Mouse (Mus musculus) neural tube, embryonic 13.5 days (tissue): ENCODE results near the gene Gtf3c2. TPM values are rescaled to one million over a fixed set of nuclear protein-coding genes. Genes with fewer than 3 reads are reported as not detected.

Source experiments
- ATAC-seq: fragments of 200-750 bp; cut with Nextera tagmentation; 2 replicates; pipeline ENCODE4 v1.8.0; 2017; ENCODE audit warnings: low read depth, mild to moderate bottlenecking, moderate TSS enrichment, moderate library complexity
- H3K27ac ChIP-seq: fragments of 300-500 bp; sonication (generic); replicated peaks from 2 replicates; pipeline ENCODE4 v1.5.1; 2015; ENCODE audit warnings: moderate library complexity, mild to moderate bottlenecking, inconsistent platforms
- H3K27me3 ChIP-seq: fragments of 300-500 bp; sonication (generic); 2 replicates; pipeline ENCODE4 v1.6.1; 2015; ENCODE audit warnings: mild to moderate bottlenecking, inconsistent platforms
- H3K36me3 ChIP-seq: fragments of 300-500 bp; sonication (generic); 2 replicates; pipeline ENCODE4 v1.6.1; 2015; ENCODE audit warnings: mild to moderate bottlenecking, inconsistent platforms
- H3K4me1 ChIP-seq: fragments of 300-500 bp; sonication (generic); replicated peaks from 2 replicates; pipeline ENCODE4 v1.6.1; 2015; ENCODE audit warnings: inconsistent platforms
- H3K4me2 ChIP-seq: fragments of 300-500 bp; sonication (generic); 2 replicates; pipeline ENCODE4 v1.6.1; 2015; ENCODE audit warnings: inconsistent platforms, mild to moderate bottlenecking, moderate library complexity
- H3K4me3 ChIP-seq: fragments of 300-500 bp; sonication (generic); 2 replicates; pipeline ENCODE4 v1.5.1; 2015; ENCODE audit warnings: mild to moderate bottlenecking, inconsistent platforms
- H3K9ac ChIP-seq: fragments of 300-500 bp; sonication (generic); 2 replicates; pipeline ENCODE4 v1.6.1; 2015; ENCODE audit warnings: moderate library complexity, mild to moderate bottlenecking, inconsistent platforms
- H3K9me3 ChIP-seq: fragments of 300-500 bp; sonication (generic); 2 replicates; pipeline ENCODE4 v1.6.1; 2016; ENCODE audit warnings: inconsistent platforms
- WGBS: fragments of 180-500 bp; shearing (Covaris S2); methylation state at CpG from one replicate; pipeline ENCODE4 v1.1.7; 2015; 5-methylcytosine and 5-hydroxymethylcytosine counted together
- polyA plus RNA-seq: library from polyadenylated mRNA; unstranded; fragments of >200 nt; fragmentation: Nextera tagmentation; extraction: Ambion mirVana; gene quantifications from 2 replicates; pipeline ENCODE4 v1.2.1, GENCODE M21; 2015

Gtf3c2 gene
- polyA plus RNA-seq, 1 experiment from 2014 or later: 65.7 TPM

DNA sequence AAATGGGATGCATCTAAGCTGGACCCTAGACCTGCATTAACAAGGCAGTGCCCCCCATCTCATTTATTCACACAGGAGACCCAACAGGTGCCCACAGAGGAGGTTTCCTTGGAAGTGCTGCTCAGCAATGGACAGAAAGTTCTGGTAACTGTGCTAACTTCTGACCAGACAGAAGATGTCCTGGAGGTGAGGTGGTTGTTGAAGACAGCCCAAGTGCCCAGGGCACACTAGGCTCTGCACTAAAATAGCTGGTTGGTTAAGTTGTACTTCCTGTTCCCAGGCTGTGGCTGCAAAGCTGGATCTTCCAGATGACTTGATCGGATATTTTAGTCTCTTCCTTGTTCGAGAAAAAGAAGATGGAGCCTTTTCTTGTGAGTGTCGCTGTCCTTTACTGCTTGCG is 15.7 kb upstream of the Gtf3c2 start:
- H3K4me1 ChIP-seq: peaks cover 38% of the 10 kb centered on the region
- ATAC-seq: no peak
- H3K27me3 ChIP-seq: no peaks in the 10 kb centered on the region
- H3K36me3 ChIP-seq: peaks cover 73% of the 10 kb centered on the region
- H3K4me3 ChIP-seq: no peak overlapping the region
- peaks cover 5% of the 10 kb centered on the region for H3K9me3 ChIP-seq
- H3K4me2 ChIP-seq: no peak overlapping the region
- 94% methylated on average over 4 of the region's 4 CpGs for WGBS
- no peak overlapping the region for H3K27ac ChIP-seq
- no peak overlapping the region for H3K9ac ChIP-seq

DNA sequence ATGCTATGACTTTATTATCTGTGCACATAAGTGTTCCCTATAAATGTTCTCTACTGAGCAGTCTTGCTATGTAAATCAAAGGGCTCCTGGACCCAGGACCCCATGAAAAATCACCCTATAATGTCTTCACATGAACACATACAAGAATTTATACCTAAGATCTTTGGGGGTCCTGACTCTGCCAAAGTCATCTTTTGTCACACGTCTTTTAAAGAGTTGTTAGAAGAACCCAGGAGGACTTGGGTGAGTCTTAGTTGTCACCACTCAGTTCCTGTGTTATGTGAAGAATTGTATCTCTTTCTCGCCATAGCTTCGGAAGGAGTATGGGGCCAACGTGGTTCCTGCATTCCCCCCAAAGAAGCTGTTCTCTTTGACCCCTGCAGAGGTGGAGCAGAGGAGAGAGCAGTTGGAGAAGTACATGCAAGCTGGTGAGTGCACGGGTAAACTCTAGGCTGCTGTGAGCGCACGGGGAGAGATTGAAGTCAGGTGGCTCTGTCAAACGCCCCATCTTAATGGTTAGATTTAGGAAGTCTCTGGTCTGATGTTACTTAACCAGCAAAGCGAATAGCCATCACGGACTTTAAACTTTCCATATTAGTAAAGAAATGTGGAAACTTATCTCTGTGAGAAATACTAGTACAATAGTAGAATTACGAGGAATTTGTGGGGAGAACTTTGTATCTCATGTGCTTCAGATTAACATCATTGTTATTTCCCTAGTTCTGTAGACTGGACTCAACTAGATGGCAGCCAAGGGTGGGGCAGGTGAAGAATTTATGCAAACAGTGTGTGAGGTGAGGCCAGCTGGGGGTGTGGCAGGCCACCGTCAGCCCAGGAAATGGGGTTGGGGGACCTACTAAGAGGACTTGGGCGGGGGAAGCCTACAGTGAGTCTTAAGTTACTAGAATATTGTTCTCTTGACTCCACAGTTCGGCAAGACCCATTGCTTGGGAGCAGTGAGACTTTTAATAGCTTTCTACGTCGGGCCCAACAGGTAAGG is 14.8 kb upstream of the Gtf3c2 start:
- Histone ChIP-seq H3K27me3 (no peaks in the 10 kb centered on the region), H3K4me1 (peaks cover 29% of the 10 kb centered on the region), H3K4me2 (peak overlapping the region; percentile 96), H3K9ac (peak overlapping the region; percentile 95; the same call in 1 of the 2 replicates), H3K9me3 (no peaks in the 10 kb centered on the region), H3K4me3 (peak overlapping the region; percentile 93), H3K27ac (no peak overlapping the region), H3K36me3 (peaks cover 73% of the 10 kb centered on the region)
- 93% methylated on average over 16 of the region's 16 CpGs for WGBS
- ATAC-seq: no peak

GRCm38 (mm10) chr5:31193631-31194281 is 13.8 kb upstream of the Gtf3c2 start:
- peak overlapping the region; percentile 93 for H3K4me3 ChIP-seq
- ATAC-seq: no peak
- no peaks in the 10 kb centered on the region for H3K9me3 ChIP-seq
- peaks cover 26% of the 10 kb centered on the region for H3K4me1 ChIP-seq
- peak overlapping the region; percentile 96 for H3K4me2 ChIP-seq
- 14% methylated on average over 25 of the region's 25 CpGs for WGBS
- peak overlapping the region; percentile 95 for H3K9ac ChIP-seq
- peaks cover 72% of the 10 kb centered on the region for H3K36me3 ChIP-seq
- no peaks in the 10 kb centered on the region for H3K27me3 ChIP-seq
- H3K27ac ChIP-seq: peak overlapping the region; percentile 88

- Histone ChIP-seq H3K36me3 (peaks cover 72% of the 10 kb centered on the region), H3K27ac (peak within 1 kb of the TSS; percentile 88), H3K4me1 (peaks cover 26% of the 10 kb centered on the region), H3K4me2 (peak within 1 kb of the TSS; percentile 96), H3K4me3 (peak within 1 kb of the TSS; percentile 93), H3K27me3 (no peaks in the 10 kb centered on the region), H3K9me3 (no peaks in the 10 kb centered on the region), H3K9ac (peak within 1 kb of the TSS; percentile 95)
- peak; percentile 96 for ATAC-seq
- WGBS: under 1% methylated on average over 48 of the region's 48 CpGs
Measured at GRCm38 (mm10) chr5:31192939-31193630, 13.1 kb upstream of the Gtf3c2 start, which contains the start of the genes Snx17 and Eif2b4. TSS of gene Snx17 (plus strand) at chr5:31193227. TSS of gene Eif2b4 (minus strand) at chr5:31193430.

DNA sequence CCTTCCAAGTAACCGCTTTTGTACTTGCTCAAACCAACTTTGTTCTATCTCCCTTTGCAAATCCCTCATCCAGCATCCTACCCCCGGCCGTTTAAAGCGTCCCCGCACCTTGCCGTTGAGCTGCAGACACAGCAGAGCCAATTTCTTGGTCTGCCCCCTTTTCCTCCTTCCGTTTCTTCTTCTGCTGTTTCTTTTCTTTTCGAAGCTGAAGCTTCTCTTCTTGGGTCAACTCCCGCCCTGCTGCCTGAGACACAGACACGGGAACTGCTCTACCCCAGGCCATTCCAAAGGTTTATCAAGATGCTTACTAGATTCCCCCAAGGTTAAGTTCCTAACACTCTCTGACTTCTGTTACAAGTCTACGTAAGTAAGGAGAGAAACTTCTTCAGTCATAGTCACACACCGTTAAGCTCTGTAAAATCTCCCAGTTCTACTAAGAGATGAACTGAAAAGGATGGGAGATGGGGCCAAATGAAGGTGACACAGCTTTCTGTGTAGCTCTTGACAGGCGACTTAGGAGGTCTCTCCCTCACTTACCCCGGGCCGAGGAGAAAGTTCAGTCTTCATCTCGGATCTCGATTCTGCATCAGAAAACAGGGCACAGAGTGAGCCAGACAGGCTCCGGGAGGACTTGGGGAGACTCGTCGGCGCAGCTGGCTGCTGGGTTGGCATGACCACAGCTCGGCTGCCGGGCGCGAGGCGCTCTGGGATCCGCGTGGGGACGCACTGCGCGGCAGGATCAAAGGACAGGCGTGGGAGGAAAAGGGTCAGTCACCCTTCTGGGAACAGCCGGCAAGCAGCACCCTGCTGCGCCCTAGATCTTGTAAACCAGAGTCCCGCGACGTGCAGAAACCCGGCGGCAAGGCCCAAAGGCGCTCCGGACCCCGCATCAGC is 12.3 kb upstream of the Gtf3c2 start:
- H3K9ac ChIP-seq: peak overlapping the region; percentile 95
- H3K36me3 ChIP-seq: peaks cover 72% of the 10 kb centered on the region
- no peaks in the 10 kb centered on the region for H3K9me3 ChIP-seq
- 14% methylated on average over 42 of the region's 42 CpGs for WGBS
- peaks cover 26% of the 10 kb centered on the region for H3K4me1 ChIP-seq
- H3K27me3 ChIP-seq: no peaks in the 10 kb centered on the region
- peak; percentile 70 for ATAC-seq
- peak overlapping the region; percentile 88 for H3K27ac ChIP-seq
- peak overlapping the region; percentile 96 for H3K4me2 ChIP-seq
- peak overlapping the region; percentile 93 for H3K4me3 ChIP-seq

DNA sequence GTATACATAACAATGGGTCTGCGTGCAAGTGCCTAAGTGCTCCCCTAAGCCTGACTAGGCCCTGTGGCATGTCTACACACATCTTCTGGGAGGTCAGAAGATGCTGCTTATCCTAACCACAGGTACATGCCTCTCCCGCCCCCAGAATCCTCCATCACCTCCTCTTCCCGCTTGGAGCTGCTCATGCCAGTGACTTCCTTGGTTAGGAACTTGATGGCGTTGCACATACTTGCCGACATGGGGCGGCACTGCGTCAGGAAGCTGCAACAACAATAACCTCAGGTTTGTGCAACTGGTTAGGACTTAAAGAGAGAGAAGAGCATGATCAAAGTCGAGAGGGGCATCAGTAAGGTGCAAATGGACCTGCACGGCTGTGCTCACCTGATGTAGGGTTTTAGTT is 10.3 kb upstream of the Gtf3c2 start:
- H3K36me3 ChIP-seq: peaks cover 60% of the 10 kb centered on the region
- 92% methylated on average over 9 of the region's 9 CpGs for WGBS
- ATAC-seq: no peak
- H3K27me3 ChIP-seq: no peaks in the 10 kb centered on the region
- H3K9me3 ChIP-seq: no peaks in the 10 kb centered on the region
- no peak overlapping the region for H3K4me2 ChIP-seq
- no peak overlapping the region for H3K27ac ChIP-seq
- peaks cover 26% of the 10 kb centered on the region for H3K4me1 ChIP-seq
- no peak overlapping the region for H3K9ac ChIP-seq
- no peak overlapping the region for H3K4me3 ChIP-seq

DNA sequence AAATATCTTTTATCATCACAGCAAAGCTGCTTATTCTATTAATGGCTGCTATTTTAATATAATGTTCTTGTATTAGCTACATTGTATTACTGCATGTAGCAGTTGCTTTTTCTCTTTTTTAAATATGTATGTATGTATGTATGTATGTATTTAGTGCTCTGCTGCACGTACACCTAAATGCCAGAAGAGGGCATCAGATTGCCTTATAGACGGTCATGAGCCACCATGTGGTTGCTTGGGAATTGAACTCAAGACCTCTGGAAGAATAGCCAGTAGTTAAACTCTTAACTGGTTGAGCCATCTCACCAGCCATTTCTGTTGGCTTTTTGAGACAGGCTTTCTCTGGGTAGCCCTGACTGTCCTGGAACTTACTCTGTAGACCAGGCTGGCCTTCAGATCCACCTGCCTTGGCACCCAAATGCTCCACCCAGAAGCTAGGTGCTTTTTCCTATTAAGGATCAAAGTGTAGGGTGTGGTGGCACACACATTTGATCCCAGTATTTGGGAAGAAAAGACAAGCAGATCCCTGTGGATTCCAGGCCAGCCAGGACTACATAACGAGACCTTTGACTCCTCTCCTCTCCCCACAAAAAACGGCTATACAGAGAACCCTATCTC is 8.4 kb upstream of the Gtf3c2 start:
- Histone ChIP-seq H3K27me3 (no peaks in the 10 kb centered on the region), H3K9me3 (no peaks in the 10 kb centered on the region), H3K4me1 (peaks cover 14% of the 10 kb centered on the region), H3K4me2 (no peak overlapping the region), H3K36me3 (peaks cover 50% of the 10 kb centered on the region), H3K27ac (no peak overlapping the region), H3K9ac (no peak overlapping the region), H3K4me3 (no peak overlapping the region)
- 73% methylated on average over 4 of the region's 4 CpGs for WGBS
- no peak for ATAC-seq

DNA sequence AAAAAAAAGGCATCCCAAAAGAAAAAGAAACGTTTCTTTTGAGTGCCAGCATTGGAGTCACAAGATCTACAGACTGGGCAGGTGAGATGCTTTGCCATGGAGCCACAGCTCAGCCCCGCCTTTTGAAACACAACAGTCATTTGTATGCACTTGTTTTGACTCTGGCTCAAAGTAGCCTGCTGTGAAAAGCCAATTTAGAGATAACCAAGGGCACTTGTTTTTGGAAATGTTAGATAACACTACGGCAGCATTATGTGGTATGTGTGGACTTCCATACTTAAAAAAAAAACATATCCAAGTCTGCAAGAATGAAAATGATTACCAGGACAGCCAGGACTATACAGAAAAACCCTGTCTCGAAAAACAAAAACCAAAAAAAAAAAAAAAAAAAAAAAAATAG is 3.7 kb upstream of the Gtf3c2 start:
- no peak overlapping the region for H3K4me2 ChIP-seq

DNA sequence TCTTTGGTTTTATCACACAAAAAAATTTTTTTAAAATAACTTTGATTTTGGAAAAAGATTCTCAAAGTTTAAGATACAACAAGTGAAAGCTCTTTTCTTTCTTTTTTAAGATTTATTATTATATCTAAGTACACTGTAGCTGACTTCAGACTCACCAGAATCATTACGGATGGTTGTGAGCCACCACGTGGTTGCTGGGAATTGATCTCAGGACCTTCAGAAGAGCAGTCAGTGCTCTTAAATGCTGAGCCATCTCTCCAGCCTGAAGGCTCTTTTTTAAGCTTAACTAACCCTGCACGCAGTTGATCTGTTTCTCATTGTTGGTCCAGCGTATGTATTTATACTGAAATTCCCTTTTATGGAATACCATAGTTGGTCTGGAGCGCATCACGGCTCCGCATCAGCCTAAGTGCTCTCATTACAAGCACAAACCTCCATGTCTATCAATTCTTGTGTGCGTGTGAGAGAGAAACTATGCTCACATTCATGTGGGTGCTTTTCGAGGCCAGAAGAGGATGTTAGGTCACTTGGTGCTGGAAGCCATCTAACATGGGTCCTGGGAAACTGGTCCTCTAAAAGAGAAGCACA is 1.3 kb upstream of the Gtf3c2 start:
- Histone ChIP-seq H3K4me1 (peaks cover 23% of the 10 kb centered on the region), H3K9me3 (no peaks in the 10 kb centered on the region), H3K36me3 (peaks cover under 1% of the 10 kb centered on the region; the same call in 1 of the 2 replicates), H3K4me3 (no peak overlapping the region), H3K27me3 (no peaks in the 10 kb centered on the region), H3K4me2 (peak overlapping the region; percentile 98; the same call in 1 of the 2 replicates), H3K27ac (no peak overlapping the region), H3K9ac (no peak overlapping the region)
- no peak for ATAC-seq
- 96% methylated on average over 9 of the region's 9 CpGs for WGBS

More for the DNA sequence above, 3.7 kb upstream of the Gtf3c2 start:
- no peaks in the 10 kb centered on the region for H3K27me3 ChIP-seq
- H3K27ac ChIP-seq: no peak overlapping the region
- peaks cover 23% of the 10 kb centered on the region for H3K36me3 ChIP-seq
- ATAC-seq: no peak
- H3K4me3 ChIP-seq: no peak overlapping the region
- WGBS: 64% methylated on average over 4 of the region's 4 CpGs
- H3K9me3 ChIP-seq: no peaks in the 10 kb centered on the region
- no peak overlapping the region for H3K9ac ChIP-seq
- H3K4me1 ChIP-seq: peaks cover 12% of the 10 kb centered on the region

DNA sequence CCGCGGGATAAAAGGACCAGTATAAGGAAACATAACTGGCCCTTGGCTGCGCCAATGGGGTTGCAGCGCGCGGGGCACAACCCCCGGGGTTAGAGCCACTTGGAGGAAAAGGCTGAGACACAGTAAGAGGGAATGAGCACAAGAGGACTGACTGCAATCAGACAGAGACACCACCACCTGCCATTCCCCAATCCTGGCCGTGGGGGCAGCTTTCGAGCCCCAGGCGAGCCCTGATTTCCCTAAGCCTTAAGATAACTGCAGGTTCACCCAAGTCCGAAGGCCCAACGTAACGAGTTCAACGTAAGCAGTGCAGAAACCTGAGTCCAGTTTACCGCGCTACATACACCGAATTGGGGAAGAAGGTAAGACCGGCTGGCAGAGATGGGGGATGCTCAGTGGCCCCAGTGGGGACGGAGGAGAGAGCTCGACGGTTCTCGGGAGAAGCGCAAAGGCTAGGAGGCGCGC is 611 bp downstream of the Gtf3c2 start:
- Histone ChIP-seq H3K27me3 (no peaks in the 10 kb centered on the region), H3K36me3 (peaks cover 7% of the 10 kb centered on the region), H3K9me3 (no peaks in the 10 kb centered on the region), H3K9ac (peak overlapping the region; percentile 84), H3K4me3 (peak overlapping the region; percentile 91), H3K27ac (peak overlapping the region; percentile 98), H3K4me1 (peaks cover 23% of the 10 kb centered on the region), H3K4me2 (peak overlapping the region; percentile 98)
- peak; percentile 77 for ATAC-seq
- WGBS: 0% methylated on average over 25 of the region's 25 CpGs
